Mouse (Mus musculus): ENCODE data around the gene Coq10a. TPM values are rescaled to one million over a fixed set of nuclear protein-coding genes. Genes with fewer than 3 reads are reported as not detected.

Gene Coq10a
- total RNA-seq, 2 experiments from 2014 or later, result 82.0 to 85.7 TPM

DNA sequence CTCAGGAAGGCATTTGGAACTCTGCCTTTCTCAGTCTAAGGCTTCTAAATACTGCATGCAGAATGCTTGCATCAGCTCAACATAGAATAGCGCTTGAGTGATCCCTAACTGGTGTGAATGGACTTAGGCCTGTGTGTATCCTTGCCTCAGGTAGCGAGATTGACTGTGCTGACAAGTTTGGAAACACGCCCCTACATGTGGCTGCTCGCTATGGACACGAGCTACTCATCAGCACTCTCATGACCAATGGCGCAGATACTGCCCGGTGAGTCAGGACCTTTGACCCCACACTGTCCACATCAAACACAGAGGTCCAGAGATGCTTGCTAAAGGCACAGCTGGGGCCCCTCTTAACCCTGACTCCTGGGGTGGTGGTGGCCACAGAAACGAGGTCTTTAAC, 13.7 kb upstream of the Coq10a start:
- DNase-seq, result no peak

DNA sequence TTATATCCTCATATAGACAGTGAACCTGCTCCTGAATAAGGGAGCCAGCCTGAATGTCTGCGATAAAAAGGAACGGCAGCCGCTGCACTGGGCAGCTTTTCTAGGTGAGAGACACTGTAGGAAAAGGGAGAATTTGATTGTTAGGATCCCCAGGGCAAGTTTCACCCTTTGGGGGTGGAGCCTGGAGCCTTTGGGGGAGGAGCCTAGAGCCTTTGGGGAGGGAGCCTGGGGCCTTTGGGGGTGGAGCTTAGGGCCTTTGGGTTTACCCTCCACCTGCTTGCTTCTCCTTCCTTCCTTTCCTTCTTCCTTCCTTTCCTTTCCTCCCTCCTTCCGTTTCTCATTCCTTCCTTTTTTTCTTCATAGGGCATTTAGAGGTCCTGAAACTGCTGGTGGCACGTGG, 11.8 kb upstream of the Coq10a start:
- no peak for DNase-seq

DNA sequence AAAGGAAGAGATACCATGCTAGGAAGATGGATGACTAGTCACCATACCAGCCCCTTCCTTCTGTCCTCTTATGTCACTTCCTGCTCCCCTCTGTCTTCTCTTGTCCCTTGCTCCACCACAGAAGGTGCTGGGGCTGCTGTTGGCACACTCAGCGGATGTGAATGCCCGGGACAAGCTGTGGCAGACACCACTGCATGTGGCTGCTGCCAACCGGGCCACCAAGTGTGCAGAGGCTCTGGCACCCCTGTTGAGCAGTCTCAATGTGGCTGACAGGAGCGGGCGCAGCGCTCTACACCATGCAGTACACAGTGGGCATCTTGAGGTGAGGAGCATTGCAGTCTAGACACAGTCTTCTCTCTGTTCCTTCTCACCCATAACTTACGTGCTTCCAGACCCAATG, 10.5 kb upstream of the Coq10a start:
- DNase-seq, result no peak

DNA sequence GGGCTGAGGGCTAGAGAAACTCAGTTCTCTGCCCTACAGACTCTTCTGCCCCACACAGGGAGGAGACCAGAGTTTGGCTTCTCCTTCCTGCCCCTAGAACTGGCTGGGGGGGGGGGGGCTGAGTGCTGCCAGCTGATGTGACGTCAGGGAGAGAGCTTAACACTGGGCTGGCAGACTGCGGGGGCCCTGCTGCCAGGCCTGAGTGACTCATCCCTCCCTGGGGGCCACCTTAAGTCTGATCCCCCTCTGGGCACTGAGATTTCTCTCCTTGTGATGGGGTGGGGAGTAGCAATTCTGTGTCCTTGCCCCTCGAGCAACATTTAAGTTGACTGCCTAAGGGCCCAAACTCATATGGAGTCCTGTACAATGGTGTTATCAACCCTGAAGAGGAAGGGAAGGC, 9.7 kb upstream of the Coq10a start:
- DNase-seq, result no peak

DNA sequence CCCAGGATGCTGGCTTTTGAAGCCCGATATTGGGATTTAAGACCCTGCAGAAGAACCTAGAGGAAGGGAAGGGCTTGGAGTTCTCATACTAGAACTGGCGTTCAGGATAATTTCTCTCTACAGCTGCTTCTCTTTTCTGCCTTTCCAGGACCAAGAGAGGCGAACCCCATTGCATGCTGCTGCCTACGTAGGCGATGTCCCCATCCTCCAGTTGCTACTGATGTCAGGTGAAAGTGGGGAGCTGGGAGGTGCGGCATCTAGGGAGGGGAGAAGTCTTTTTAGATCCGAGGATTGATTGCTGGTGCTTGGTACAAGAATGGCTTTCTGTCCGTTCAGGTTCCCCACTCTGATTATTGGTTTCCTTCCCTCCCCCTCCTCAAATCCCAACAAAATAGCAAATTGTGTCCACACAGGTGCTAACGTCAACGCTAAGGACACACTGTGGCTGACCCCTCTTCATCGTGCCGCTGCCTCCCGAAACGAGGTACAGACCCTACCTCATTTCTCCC, 9.2 kb upstream of the Coq10a start:
- DNase-seq, result no peak

DNA sequence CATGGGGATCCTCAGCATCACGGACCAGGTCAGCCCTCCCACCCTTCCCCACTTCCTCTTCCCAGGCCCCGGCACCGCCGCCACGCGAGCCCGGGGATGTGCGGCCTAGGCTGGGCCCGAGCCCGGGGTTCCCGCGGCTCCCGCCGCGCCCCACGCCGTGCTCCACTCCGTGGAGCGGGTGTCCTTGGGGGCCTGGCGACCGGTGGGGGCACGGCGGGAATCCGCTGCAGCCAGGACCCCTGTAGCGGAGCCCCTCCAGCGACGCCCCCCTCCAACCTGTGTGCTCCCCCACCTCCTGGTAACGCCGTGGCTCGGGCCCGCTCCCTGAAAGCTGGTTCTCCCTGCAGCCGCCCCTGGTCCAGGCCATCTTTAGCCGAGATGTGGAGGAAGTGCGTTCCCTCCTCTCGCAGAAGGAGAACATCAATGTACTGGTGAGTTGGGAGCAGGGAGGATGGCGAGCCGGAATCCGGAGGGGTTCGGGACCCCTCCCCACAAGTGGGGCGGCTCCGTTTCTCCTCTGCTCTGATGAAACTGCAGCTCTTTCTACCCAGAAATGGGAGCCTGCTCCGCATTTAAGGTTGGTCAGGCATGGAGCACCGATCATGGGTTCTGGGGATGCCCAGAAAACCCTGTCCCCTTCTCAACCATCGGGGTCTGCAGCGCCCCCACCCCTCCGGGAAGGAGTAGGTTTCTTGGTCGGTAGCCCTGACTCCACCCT, 8.6 kb upstream of the Coq10a start:
- DNase-seq, result peak; percentile 61

DNA sequence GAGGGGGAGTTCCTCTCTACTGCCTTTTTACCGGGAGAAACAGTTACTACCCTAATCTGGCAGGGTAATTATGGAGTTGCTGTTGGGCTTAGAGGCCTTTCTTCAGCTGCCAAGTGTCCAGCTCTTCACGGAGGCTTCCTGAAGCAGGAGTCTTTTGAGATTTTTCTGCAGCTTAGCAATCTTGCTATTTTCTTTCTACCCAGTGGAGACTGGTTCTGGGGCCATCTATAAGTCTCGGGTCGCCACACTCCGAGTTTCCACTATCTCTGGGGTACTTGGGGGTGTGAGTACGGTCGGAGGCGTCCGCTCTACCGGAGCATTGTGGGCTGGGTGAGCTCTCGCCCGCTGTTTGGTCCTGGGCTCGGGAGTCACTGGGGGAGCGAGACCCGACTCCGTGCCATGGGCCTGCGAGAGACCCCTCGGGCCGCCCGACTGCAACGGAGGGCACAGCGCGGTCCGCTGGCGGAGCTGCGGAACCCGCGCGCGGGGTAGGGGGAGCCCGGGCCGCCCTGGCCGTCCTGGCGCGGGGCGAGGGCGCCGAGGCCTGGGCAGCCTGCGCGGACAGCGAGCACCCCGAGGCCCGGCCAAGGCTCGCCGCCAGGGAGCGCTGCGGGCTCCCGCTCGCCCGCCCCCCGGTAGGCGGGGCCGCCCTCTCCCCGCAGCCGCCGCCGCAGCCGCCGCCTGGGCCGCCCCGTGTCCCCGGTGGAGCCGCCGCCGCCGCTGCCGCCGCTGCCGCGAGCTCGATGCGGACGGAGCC, 7.8 kb upstream of the Coq10a start, which contains the start of gene Ankrd52:
Gene Ankrd52 (plus strand): TSS at position 661 of the 757 bp plus-strand sequence.
- DNase-seq, result peak; percentile 92

DNA sequence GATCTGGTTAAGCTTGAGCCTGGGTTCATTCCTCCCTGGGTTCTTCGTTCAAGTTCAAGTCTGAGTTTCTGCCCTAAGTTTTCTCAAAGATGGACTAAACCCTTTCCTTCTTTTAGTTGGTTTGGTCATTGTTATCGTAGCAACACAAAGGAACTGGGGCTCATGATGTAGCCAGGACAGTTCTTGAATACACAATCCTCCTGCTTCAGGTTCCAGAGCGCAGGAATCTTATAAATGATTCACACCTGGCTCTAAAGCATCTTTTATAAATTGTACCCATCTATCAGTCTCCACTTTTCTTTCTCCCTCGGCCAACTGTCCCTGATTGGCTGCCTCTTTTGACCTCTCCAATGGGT, 7.3 kb upstream of the Coq10a start:
- DNase-seq, result no peak

DNA sequence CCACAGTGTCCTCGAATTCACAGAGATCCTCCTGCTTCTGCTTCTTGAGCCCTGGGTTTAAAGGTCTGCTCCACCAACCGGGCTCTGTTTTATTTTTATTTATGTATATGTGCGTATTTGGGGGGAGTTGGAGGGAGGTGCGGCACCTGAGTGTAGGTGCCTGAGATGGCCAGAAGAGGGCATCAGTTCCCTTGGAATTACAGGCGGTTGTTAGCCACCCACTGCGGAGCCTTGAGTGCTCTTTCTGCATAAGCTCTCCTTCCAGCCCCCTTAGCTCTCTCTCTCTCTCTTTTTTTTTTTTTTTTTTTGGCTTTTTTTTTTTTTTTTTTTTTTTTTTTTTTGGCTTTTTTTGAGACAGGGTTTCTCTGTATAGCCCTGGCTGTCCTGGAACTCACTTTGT, 5.6 kb upstream of the Coq10a start:
- no peak for DNase-seq

DNA sequence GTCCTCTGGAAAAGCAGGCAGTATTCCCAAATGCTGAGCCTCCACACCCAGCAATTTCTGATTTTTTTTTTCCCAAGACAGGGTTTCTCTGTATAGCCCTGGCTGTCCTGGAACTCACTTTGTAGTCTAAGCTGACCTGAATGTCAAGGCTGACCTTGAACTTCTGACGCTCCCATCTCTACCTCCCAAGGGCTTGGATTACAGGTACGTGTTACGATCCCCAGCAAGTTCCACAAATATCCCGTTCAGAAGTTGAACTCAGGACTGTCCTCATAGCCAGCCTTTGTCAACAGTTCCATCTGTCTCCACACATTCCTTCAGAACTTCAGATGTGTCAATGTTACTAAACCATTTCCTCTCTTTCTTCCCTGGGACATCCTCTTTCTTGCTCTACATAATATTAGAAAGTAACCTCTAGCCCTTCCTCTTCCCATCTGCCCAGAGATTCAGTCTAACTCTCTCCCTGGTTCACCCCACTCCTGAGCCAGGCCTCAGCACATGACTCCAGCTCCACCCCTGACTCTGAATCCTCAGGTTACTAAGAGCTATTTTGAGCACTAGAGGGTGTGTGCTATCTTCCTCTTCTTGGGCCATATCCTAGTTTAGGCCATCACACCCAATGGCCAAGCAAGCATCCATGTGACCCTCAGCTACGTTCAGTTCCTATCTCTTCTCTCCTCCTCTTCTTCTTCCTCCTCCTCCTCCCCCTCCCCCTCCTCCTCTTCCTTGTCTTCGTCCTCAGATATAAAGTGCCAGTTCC, 4.4 kb upstream of the Coq10a start:
- DNase-seq, result no peak

DNA sequence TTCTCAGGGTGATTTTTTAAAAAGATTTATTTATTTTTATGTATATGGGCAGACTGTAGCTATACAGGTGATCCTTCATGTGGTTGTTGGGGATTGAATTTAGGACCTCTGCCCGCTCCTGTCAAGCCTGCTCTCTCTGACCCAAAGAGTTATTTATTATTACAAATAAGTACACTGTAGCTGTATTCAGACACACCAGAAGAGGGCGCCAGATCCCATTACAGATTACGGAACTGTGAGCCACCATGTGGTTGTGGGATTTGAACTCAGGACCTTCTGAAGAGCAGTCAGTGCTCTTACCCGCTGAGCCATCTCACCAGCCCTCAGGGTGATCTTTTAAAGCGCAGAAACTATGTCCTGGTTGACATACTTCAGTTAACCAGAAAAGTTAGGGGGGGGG, 3.3 kb upstream of the Coq10a start:
- no peak for DNase-seq

DNA sequence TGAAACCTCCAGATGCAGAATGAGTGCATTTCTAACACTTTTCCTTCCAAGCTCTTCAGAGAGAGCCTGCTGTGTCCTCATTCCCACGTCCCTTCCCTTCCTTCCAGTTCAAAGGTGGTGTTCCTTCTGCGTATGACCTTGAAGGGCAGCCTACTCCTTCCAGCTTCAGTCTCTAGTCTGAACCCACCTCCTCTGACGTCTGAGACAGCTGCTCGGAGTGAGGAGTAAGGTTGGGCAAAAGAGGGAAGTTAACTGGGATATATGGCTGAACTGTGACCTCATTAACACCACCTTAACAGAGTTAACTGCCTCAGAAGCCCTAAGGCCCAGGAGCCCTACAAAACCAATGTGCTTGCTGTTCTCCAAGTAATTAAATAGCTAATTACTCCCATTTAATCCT, 1.8 kb upstream of the Coq10a start:
- DNase-seq, result no peak

DNA sequence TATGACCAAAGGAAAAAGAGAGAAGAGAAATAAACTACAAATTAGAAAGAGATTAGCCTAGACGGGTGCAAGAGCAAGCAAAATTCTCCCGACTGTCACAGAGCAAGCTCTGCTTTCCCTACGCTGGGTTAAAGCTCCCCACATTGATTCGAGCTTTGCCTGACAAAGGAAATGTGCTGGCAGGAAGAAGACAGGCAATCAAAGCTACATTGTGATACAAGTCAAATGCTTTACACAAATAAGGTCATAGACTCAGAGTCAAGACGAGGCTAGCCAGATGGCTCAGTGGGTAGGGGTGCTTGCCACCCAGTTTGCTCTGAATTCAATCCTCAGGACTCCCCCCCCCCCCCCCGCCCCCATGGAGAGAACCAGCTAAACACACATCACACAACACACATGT, 1.2 kb upstream of the Coq10a start:
- DNase-seq, result no peak

DNA sequence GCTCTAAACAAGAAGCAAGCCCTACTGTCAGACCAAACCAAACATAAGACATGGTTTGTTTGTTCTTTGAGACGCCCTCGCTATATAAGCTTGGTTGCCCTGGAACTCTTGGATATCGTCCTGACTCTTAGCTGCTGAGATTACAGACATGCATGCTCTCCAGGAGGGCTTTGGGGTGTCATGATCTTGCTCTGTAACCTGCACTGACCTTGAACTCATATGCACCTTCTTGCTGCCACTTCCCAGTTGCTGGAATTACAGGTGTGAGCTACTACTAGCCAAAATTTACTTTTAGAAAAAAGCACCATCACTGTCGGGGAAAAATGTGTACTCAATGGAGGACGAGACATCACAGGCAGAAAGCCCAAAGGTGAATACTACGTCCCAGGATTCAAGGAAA, 802 bp upstream of the Coq10a start:
- no peak for DNase-seq

DNA sequence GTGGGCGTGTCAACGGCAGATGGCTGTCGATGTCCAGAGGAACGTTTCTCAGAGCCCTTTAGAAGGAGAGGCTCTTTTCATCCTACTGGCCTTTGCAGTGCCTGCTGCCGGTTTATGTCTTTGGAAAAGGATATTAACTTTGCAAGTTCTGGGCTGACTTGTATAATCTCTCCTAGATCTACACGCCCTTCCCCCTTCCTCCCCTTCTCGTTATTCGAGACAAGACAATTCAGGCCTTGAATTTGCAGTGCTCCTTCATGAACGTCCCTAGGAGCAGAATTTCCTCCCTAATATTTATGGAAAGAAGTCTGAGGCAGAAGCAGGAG, 384 bp upstream of the Coq10a start:
- no peak for DNase-seq

DNA sequence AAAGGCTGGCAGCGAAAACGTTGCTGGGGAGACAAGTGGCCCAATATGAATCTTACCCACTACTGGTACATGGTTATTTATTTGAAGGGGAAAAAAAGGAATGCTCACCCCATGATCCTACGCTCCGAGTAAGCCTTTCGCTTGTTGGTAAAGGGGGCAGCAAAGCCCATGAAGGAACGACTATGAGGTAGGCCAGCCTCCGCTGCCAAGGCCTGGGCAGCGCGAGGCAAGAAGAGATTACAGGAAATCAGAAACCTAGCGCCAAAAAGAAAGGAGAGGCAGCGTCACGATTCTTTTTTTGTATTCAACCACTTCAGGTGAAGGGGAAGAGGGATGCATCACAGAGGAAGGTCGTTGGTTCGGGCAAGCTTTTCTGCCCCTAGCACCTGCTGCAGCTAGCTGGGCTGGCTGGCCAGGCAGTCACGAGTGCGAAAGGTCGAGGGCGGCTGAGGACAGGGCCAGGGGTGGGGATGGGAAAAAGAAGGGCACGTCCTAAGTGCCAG, 847 bp downstream of the Coq10a start:
- no peak for DNase-seq

DNA sequence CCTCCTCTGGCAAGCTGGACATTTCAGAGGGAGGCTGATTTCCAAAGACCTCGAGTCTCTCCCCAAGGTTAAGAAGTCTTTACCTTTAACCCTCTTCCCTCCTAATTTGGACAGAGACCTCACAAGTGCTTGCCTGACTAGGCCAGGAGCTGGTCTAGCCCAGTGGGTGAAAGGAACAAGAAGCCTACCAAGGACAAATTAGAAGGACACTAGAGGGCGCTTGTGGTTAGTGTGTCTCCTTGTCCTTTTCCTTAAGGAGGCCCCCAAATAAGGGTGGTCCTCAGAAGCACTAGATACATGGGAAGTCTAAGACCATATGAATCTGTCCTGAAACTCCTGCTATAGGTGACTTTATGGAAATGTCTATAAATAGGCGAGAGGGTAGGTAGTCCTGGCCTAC, 6.2 kb downstream of the Coq10a start:
- DNase-seq, result peak; percentile 42

DNA sequence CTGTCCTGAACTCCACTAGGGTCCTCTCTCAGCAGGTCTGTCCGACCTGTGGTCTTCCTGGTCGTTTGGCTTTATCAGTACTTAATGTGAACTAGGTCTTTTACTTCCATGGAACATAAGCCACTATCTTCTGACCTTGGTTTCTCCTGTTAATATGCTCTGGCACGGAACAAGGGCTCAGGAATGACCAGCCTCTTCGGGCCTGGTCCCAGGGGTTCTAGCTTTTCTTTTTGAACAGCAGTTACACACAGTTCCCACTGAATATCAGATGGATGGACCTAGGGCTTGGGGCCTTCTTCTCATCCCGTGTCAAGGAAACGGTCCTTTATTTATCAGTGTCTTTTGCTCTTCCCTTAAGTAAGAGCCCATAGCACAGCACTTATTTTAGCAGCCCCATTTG, 7.0 kb downstream of the Coq10a start:
- no peak for DNase-seq

DNA sequence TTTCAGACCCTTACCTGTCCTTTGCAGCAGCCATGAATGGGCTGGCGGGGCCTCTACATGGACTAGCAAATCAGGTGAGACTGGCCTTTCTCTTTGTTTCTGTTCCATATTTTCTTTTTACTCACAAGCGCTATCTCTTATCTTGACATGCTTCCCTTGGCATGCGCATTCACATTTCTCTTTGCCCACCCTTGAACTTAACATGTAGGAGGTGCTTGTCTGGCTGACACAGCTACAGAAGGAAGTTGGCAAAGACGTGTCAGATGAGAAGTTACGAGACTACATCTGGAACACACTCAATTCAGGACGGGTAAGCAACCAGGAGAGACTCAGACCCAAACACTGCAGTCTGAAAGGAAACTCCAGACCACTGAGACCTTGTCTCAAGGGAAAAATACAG, 9.6 kb downstream of the Coq10a start:
- DNase-seq, result no peak

DNA sequence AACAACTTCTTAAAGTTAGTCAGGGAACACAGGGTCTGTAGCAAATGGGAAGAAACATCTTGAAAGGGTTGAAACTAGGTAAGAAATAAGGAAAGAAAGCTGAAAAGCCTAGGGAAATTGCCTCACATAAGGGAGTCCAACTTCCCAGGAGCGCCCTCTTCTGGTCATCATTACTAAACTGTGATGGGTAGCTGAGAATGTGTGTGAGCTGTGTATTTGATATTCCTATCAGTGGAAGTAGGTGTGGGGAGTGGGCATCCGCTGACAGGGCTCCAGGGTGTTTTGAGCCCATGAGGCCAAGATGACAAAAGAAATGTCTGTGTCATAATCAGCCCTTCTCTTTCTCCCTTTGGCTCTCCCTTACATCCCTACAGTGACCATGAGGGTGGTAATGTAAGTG, 10.0 kb downstream of the Coq10a start:
- DNase-seq, result peak; percentile 71

DNA sequence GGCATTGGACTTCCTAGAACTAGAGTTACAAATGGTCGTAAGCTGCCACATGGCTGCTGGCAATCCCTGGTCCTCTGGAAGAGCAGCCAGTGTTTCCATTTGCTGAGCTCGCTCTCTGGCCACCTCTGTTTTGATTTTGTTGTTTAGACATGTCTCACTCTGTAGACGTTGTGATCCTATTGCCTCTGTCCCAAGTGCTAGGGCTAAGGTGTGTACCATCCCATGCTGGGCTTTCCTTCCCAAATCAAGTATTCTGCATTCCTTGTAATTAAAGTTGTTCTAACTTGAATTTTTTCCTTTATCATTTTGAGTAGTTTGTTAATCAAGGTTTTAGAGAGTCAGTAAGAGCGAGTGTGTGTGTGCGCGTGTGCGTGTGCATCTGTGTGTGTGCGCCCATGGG, 21.3 kb downstream of the Coq10a start:
- DNase-seq, result no peak

DNA sequence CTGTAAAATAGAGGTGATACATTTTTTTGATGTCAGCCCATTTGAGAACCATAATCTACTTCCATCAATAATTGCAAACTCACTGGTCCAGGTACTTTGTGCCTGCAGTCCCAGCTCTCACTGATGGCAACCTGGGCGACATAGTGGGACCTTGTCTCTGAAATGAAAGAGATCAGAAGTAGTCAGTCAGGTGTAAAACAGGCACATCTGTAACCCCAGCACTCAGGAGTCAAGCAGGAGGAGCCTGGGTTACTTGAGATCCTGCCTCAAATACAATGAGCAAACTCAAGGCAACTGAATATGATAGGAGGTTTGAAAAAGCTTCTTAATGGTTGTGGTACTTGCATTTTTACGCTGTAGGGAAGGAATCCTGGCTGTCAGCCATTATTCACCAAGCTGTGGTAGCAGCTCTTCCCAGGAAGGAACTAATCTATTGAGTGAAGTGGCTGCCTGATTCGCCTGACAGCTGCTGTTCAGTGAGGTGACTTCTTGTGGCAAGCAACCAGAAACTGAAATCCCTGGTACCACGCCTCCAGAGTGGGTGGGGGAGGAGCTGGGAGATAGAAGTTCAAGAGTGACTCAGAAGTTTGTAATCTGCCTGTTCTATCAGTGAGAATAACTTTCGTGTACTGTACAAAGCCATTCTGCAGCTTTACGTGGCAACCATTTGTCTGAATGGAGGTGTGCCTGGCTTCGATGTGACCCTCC, 24.1 kb downstream of the Coq10a start:
- DNase-seq, result peak; percentile 80

DNA sequence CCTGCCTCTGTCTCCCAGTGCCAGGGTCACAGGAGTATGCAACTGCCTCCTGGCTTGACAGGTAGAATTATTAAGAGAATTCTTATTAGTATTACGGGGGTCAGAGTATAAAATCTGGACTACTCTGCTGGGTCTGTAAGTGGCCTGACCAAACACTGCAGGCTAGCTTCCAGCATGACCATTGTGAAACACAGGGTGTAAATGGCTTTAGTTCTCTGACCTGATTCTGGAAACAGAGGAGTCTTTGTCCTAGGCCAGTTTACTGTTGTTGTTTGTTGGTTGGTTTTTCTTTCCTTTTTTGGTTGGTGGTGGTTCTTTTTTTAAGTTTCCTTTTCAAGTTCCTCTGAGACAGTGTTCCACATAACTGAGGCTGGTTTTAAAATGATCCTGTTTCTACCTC, 25.4 kb downstream of the Coq10a start:
- DNase-seq, result no peak
